Mouse (Mus musculus): ENCODE results near the gene Spdya.

GRCm38 (mm10) chr17:71551757-71552451 lies at the start of gene Spdya:
- TF ChIP-seq GATA1 (IDR thresholded peaks at IDR 0.05; ENCODE audit: borderline replicate concordance, low read length) = no peak
- no peak for TF ChIP-seq FLI1 (IDR thresholded peaks at IDR 0.05; ENCODE audit: low read length)

Data from megakaryocyte, embryonic 14.5 days (primary cell).